Comparison of ENCODE assay signal across 9 mouse cellular contexts in genomic region chr5:104333231-104333640, GRCm38 (mm10). TPM values are rescaled to one million over a fixed set of nuclear protein-coding genes. Genes with fewer than 3 reads are reported as not detected.
DNase-seq lines count a peak whose midpoint lies in the region; ATAC-seq and TF ChIP-seq lines count a peak whose summit lies in the region.
"Had no signal": no experiment of that assay in that cellular context is flagged by ENCODE, and none has a peak within 500 bp of the region (broad histone marks: within the 10 kb centered on the region; RNA-seq: fewer than 3 reads in every experiment).

No protein-coding gene starts in this region.

- H3K4me2 ChIP-seq in heart, embryonic 16.5 days (ENCODE audit: low read depth, low read length): peak overlapping the region; percentile 11; the same call in 1 of the 2 replicates
- peak overlapping the region; percentile 3; the same call in 1 of the 2 replicates for H3K4me2 ChIP-seq in lung, embryonic 14.5 days
- H3K4me2 ChIP-seq: stomach, embryonic 15.5 days had no signal

- H3K27me3 ChIP-seq in C2C12 (ENCODE audit: control insufficient read depth, insufficient read depth, insufficient read length): no peaks in the 10 kb centered on the region
- no peaks in the 10 kb centered on the region for H3K27me3 ChIP-seq in Patski
- H3K27me3 ChIP-seq in heart, embryonic 16.5 days (ENCODE audit: control insufficient read depth, insufficient read depth, low read length): 0 out of 2 replicates have a peak, but pooled peaks cover 2% of the 10 kb centered on the region
- no peaks in the 10 kb centered on the region for H3K27me3 ChIP-seq in lung, embryonic 14.5 days (ENCODE audit: insufficient read depth, low read length)
- H3K27me3 ChIP-seq: stomach, embryonic 15.5 days had no signal

- CTCF ChIA-PET in Patski (lab: Charles Lee): interaction anchor here (0.9 to 3.9 kb wide), 7 partner anchors 9 to 116 kb away, joined by 3 to 17 read pairs (median 5); no protein-coding TSS in a partner anchor

- no peak overlapping the region for H3K27ac ChIP-seq in heart, embryonic 16.5 days (ENCODE audit: low read length)
- no peak overlapping the region for H3K27ac ChIP-seq in lung, embryonic 14.5 days (ENCODE audit: low read depth)
- H3K27ac ChIP-seq: stomach, embryonic 15.5 days had no signal

- ATAC-seq in Patski: no peak
- no peak for ATAC-seq in heart, embryonic 16.5 days (replicated peaks; ENCODE audit: extremely low read depth, insufficient read depth, low FRiP score)
- peak; percentile 78 for ATAC-seq in lung, embryonic 14.5 days (ENCODE audit: insufficient read depth)

- no peaks in the 10 kb centered on the region for H3K36me3 ChIP-seq in C2C12 (ENCODE audit: control insufficient read depth, insufficient read depth)
- no peaks in the 10 kb centered on the region for H3K36me3 ChIP-seq in heart, embryonic 16.5 days (ENCODE audit: control insufficient read depth, insufficient read depth)
- no peaks in the 10 kb centered on the region for H3K36me3 ChIP-seq in lung, embryonic 14.5 days (ENCODE audit: insufficient read depth)
- H3K36me3 ChIP-seq: stomach, embryonic 15.5 days had no signal

- H3K79me3 ChIP-seq in C2C12 (ENCODE audit: low read depth): no peaks in the 10 kb centered on the region

- no peak overlapping the region for H3K4me3 ChIP-seq in C2C12 (ENCODE audit: insufficient read depth, poor library complexity, severe bottlenecking)
- no peak overlapping the region for H3K4me3 ChIP-seq in heart, embryonic 16.5 days (ENCODE audit: low read length)
- H3K4me3 ChIP-seq in lung, embryonic 14.5 days (ENCODE audit: low read depth, low read length): no peak overlapping the region
- H3K4me3 ChIP-seq: stomach, embryonic 15.5 days had no signal

- in situ Hi-C loops in Patski (cut with MboI; ENCODE audit: low pct_unique_long_range_greater_than_20kb): no loop called here

- no peaks in the 10 kb centered on the region for H3K79me2 ChIP-seq in C2C12 (ENCODE audit: control insufficient read depth, insufficient read depth)

- H3K9ac ChIP-seq in heart, embryonic 16.5 days (ENCODE audit: low read length): no peak overlapping the region
- no peak overlapping the region for H3K9ac ChIP-seq in lung, embryonic 14.5 days
- H3K9ac ChIP-seq: stomach, embryonic 15.5 days had no signal

- POLR2A ChIA-PET in Patski (lab: Charles Lee): no interaction called here

- H3ac ChIP-seq in C2C12 (ENCODE audit: control insufficient read depth, insufficient read length, low read depth): no peak overlapping the region

- 22% methylated on average over 7 of the region's 7 CpGs for WGBS in heart, embryonic 16.5 days
- WGBS in lung, embryonic 14.5 days: 25% methylated on average over 7 of the region's 7 CpGs

- TF ChIP-seq CTCF in C2C12 (IDR thresholded peaks at IDR 0.05; ENCODE audit: control insufficient read depth, insufficient read depth, insufficient read length): peak; percentile 28
- TF ChIP-seq CTCF in Patski (IDR thresholded peaks at IDR 0.05): peak; percentile 76
- peak; percentile 91 for TF ChIP-seq CTCF in lung, embryonic 14.5 days (IDR thresholded peaks at IDR 0.05; ENCODE audit: low read depth)

- H3K9me3 ChIP-seq in heart, embryonic 16.5 days (replicated peaks; ENCODE audit: control insufficient read depth, low read length): no peaks in the 10 kb centered on the region
- no peaks in the 10 kb centered on the region for H3K9me3 ChIP-seq in lung, embryonic 14.5 days (ENCODE audit: low read depth, low read length)
- H3K9me3 ChIP-seq: stomach, embryonic 15.5 days had no signal

- DNase-seq in Patski (ENCODE audit: low read depth, low spot score): no peak
- DNase-seq in embryo, embryonic 10 days (ENCODE audit: low spot score): peak; percentile 83
- peak; percentile 80 for DNase-seq in kidney, postnatal 10 days
- DNase-seq in lung, embryonic 14.5 days: peak; percentile 91
- DNase-seq in ovary, postnatal 14 days (ENCODE audit: low spot score): peak; percentile 55
- DNase-seq in spleen, adult 12 weeks (ENCODE audit: low spot score): no peak

- H3K4me1 ChIP-seq in heart, embryonic 16.5 days (ENCODE audit: control insufficient read depth, insufficient read depth, low read length): peaks cover 2% of the 10 kb centered on the region; the same call in 1 of the 2 replicates
- H3K4me1 ChIP-seq in lung, embryonic 14.5 days (ENCODE audit: insufficient read depth): no peaks in the 10 kb centered on the region
- H3K4me1 ChIP-seq: stomach, embryonic 15.5 days had no signal

TF ChIP-seq in C2C12, 6 proteins besides CTCF, POLR2A, EP300 and RAD21:
- no peak for TF ChIP-seq MYOD1 (IDR thresholded peaks at IDR 0.05; ENCODE audit: control insufficient read depth, insufficient read length, low read depth)
- TF ChIP-seq MYOG (IDR thresholded peaks at IDR 0.05; ENCODE audit: control insufficient read depth, extremely low read depth, insufficient read length): no peak
- no peak for TF ChIP-seq FOSL1 (IDR thresholded peaks at IDR 0.05; ENCODE audit: insufficient read depth, low read length, poor library complexity, severe bottlenecking)
- no peak for TF ChIP-seq USF1 (IDR thresholded peaks at IDR 0.05; ENCODE audit: low read depth)
- TF ChIP-seq MAX (IDR thresholded peaks at IDR 0.05): no peak
- TF ChIP-seq CEBPB (IDR thresholded peaks at IDR 0.05; ENCODE audit: low read depth): no peak

RNA-seq across cellular contexts. Expression of gene Mepe, which starts 8.1 kb away (rescaled TPM):
- polyA plus RNA-seq in C2C12 (2012; fragmentation: generic; extraction: Trizol) (not detected), Patski (2021) (not detected)
- not detected in 2 replicates for polyA plus RNA-seq in heart, embryonic 16.5 days (2015; fragmentation: Nextera tagmentation; extraction: Ambion mirVana)
- not detected in 2 replicates for polyA plus RNA-seq in lung, embryonic 14.5 days (2014; fragmentation: Nextera tagmentation; extraction: Ambion mirVana)
- polyA plus RNA-seq: stomach, embryonic 15.5 days had no signal

RNA-seq across cellular contexts. Expression of gene Ibsp, which starts 34.3 kb away (rescaled TPM):
- polyA plus RNA-seq in C2C12 (2012; fragmentation: generic; extraction: Trizol) (not detected), Patski (2021) (not detected)
- 1.0 and 1.7 TPM in 2 replicates for polyA plus RNA-seq in heart, embryonic 16.5 days (2015; fragmentation: Nextera tagmentation; extraction: Ambion mirVana)
- 3.0 and 3.9 TPM in 2 replicates for polyA plus RNA-seq in lung, embryonic 14.5 days (2014; fragmentation: Nextera tagmentation; extraction: Ambion mirVana)

Comparison
In these comparisons a context has a peak if more than half of its experiments do, and no peak if none do; other contexts are left out.
1. CTCF ChIP-seq: peak in every context shown above with its lines; median percentile 91 in lung, embryonic 14.5 days; 76 in Patski; 28 in C2C12.
2. DNase-seq: peak in embryo, embryonic 10 days (single experiment), kidney, postnatal 10 days (single experiment), lung, embryonic 14.5 days (single experiment) and ovary, postnatal 14 days (single experiment); none in Patski (single experiment) and spleen, adult 12 weeks (single experiment).